Mouse (Mus musculus) erythroblast, embryonic 14.5 days (primary cell): ENCODE measurements around the gene Rab11a. TPM values are rescaled to one million over a fixed set of nuclear protein-coding genes. Genes with fewer than 3 reads are reported as not detected.

Experiments used
- H3K27me3 ChIP-seq: 2 replicates; pipeline ENCODE4 v1.6.1; 2012; ENCODE audit warnings: inconsistent platforms; ENCODE audit not compliant: control insufficient read depth
- H3K36me3 ChIP-seq: 2 replicates; pipeline ENCODE4 v1.6.1; 2012; ENCODE audit warnings: mild to moderate bottlenecking, inconsistent platforms; ENCODE audit not compliant: control insufficient read depth
- H3K4me1 ChIP-seq: 2 replicates; pipeline ENCODE4 v1.6.1; 2012; ENCODE audit warnings: inconsistent platforms; ENCODE audit not compliant: control insufficient read depth
- H3K4me3 ChIP-seq: replicated peaks from 2 replicates; pipeline ENCODE3; 2012; ENCODE audit warnings: moderate library complexity, mild to moderate bottlenecking, inconsistent platforms
- H3K9me3 ChIP-seq: 2 replicates; pipeline ENCODE4 v1.6.1; 2012; ENCODE audit warnings: low read length, inconsistent platforms, mixed read lengths; ENCODE audit not compliant: control insufficient read depth
- GATA1 ChIP-seq: IDR thresholded peaks from 2 replicates; pipeline ENCODE4 v1.6.1; 2012; ENCODE audit warnings: low read length, inconsistent platforms, mixed read lengths
- TAL1 ChIP-seq: IDR thresholded peaks from 3 replicates; pipeline ENCODE4 v1.6.1; 2012; ENCODE audit warnings: low read length, inconsistent platforms, mixed read lengths
- polyA plus RNA-seq: library from polyadenylated mRNA; stranded (reverse); fragments of >175 nt; gene quantifications from 2 replicates; pipeline ENCODE4 v1.2.3, GENCODE M21; 2012

Gene Rab11a
- polyA plus RNA-seq, result 32.9 and 35.5 TPM in 2 replicates

GRCm38 (mm10) chr9:64737406-64738201, at the start of gene Rab11a:
Gene Rab11a (minus strand): TSS chr9:64737758.
- no peak for TF ChIP-seq GATA1
- no peak for TF ChIP-seq TAL1
- Histone ChIP-seq H3K9me3 (no peaks in the 10 kb centered on the region), H3K36me3 (peaks cover 4% of the 10 kb centered on the region), H3K27me3 (no peaks in the 10 kb centered on the region), H3K4me3 (peak within 1 kb of the TSS; percentile 100), H3K4me1 (peaks cover 24% of the 10 kb centered on the region)

- TF ChIP-seq GATA1 (no peak), TAL1 (no peak)
- H3K27me3 ChIP-seq, result no peaks in the 10 kb centered on the region
- no peaks in the 10 kb centered on the region for H3K36me3 ChIP-seq
- H3K9me3 ChIP-seq, result no peaks in the 10 kb centered on the region
- peaks cover 52% of the 10 kb centered on the region for H3K4me1 ChIP-seq
- no peak overlapping the region for H3K4me3 ChIP-seq
Measured at GRCm38 (mm10) chr9:64786216-64786905, 48.8 kb upstream of the Rab11a start.

- Histone ChIP-seq H3K36me3 (no peaks in the 10 kb centered on the region), H3K9me3 (no peaks in the 10 kb centered on the region), H3K4me1 (peaks cover 44% of the 10 kb centered on the region), H3K27me3 (no peaks in the 10 kb centered on the region), H3K4me3 (no peak overlapping the region)
- TF ChIP-seq TAL1 (no peak), GATA1 (no peak)
Measured at GRCm38 (mm10) chr9:64784841-64785240, 47.3 kb upstream of the Rab11a start.

- no peak overlapping the region for H3K4me3 ChIP-seq
- no peak for TF ChIP-seq GATA1
- TF ChIP-seq TAL1, result no peak
- H3K36me3 ChIP-seq, result no peaks in the 10 kb centered on the region
- H3K4me1 ChIP-seq, result peaks cover 44% of the 10 kb centered on the region
- H3K27me3 ChIP-seq, result no peaks in the 10 kb centered on the region
- no peaks in the 10 kb centered on the region for H3K9me3 ChIP-seq
Measured at GRCm38 (mm10) chr9:64783511-64783910, 46.0 kb upstream of the Rab11a start.

GRCm38 (mm10) chr9:64779628-64780027, 42.1 kb upstream of the Rab11a start:
- Histone ChIP-seq H3K9me3 (no peaks in the 10 kb centered on the region), H3K4me1 (peaks cover 20% of the 10 kb centered on the region), H3K27me3 (no peaks in the 10 kb centered on the region), H3K36me3 (no peaks in the 10 kb centered on the region), H3K4me3 (no peak overlapping the region)
- TF ChIP-seq GATA1, result 0 out of 2 replicates have a peak, but pooled peaks have one; percentile 6
- no peak for TF ChIP-seq TAL1

GRCm38 (mm10) chr9:64778151-64778550, 40.6 kb upstream of the Rab11a start:
- Histone ChIP-seq H3K27me3 (no peaks in the 10 kb centered on the region), H3K36me3 (no peaks in the 10 kb centered on the region), H3K4me1 (peaks cover 17% of the 10 kb centered on the region), H3K4me3 (no peak overlapping the region), H3K9me3 (no peaks in the 10 kb centered on the region)
- TF ChIP-seq GATA1 (no peak), TAL1 (no peak)

GRCm38 (mm10) chr9:64777441-64777987, 40.0 kb upstream of the Rab11a start:
- H3K4me3 ChIP-seq, result no peak overlapping the region
- no peaks in the 10 kb centered on the region for H3K36me3 ChIP-seq
- H3K9me3 ChIP-seq, result no peaks in the 10 kb centered on the region
- peaks cover 17% of the 10 kb centered on the region for H3K4me1 ChIP-seq
- no peaks in the 10 kb centered on the region for H3K27me3 ChIP-seq
- TF ChIP-seq TAL1 (no peak), GATA1 (no peak)

- no peak for TF ChIP-seq GATA1
- no peak for TF ChIP-seq TAL1
- Histone ChIP-seq H3K4me1 (peaks cover 17% of the 10 kb centered on the region), H3K4me3 (no peak overlapping the region), H3K27me3 (peaks cover 6% of the 10 kb centered on the region), H3K9me3 (no peaks in the 10 kb centered on the region), H3K36me3 (no peaks in the 10 kb centered on the region)
Measured at GRCm38 (mm10) chr9:64775491-64775890, 37.9 kb upstream of the Rab11a start.

GRCm38 (mm10) chr9:64774883-64775282, 37.3 kb upstream of the Rab11a start:
- Histone ChIP-seq H3K27me3 (peaks cover 6% of the 10 kb centered on the region), H3K4me3 (no peak overlapping the region), H3K4me1 (peaks cover 11% of the 10 kb centered on the region), H3K36me3 (no peaks in the 10 kb centered on the region), H3K9me3 (no peaks in the 10 kb centered on the region)
- no peak for TF ChIP-seq TAL1
- no peak for TF ChIP-seq GATA1
